ENCODE assay signal across 16 mouse cellular contexts in genomic region chr13:81171115-81171514, GRCm38 (mm10).
"Had no signal": no experiment of that assay in that cellular context is flagged by ENCODE, and none has a peak within 500 bp of the region (broad histone marks: within the 10 kb centered on the region; RNA-seq: fewer than 3 reads in every experiment).

No protein-coding gene starts in this region.

- DNase-seq: kidney, adult 2 months; kidney, postnatal 14 days; retina, postnatal 1 day; right cerebral cortex, postnatal 4 days; spleen, adult 18-20 months; thymus, postnatal 4 days had no signal

- H3K9ac ChIP-seq: kidney, embryonic 15.5 days; liver, embryonic 15.5 days; midbrain, embryonic 12.5 days; neural tube, embryonic 13.5 days had no signal

- H3K4me3 ChIP-seq: kidney, embryonic 15.5 days; left cerebral cortex, adult 2 months; limb, embryonic 10.5 days; liver, embryonic 15.5 days; midbrain, embryonic 12.5 days; neural tube, embryonic 13.5 days had no signal

- ATAC-seq: lung, postnatal 0 days; midbrain, embryonic 16.5 days had no signal

- H3K4me1 ChIP-seq: kidney, embryonic 15.5 days; limb, embryonic 10.5 days; liver, embryonic 15.5 days; midbrain, embryonic 12.5 days; neural tube, embryonic 13.5 days had no signal

- H3K27me3 ChIP-seq: kidney, embryonic 15.5 days; liver, embryonic 15.5 days; midbrain, embryonic 12.5 days; neural tube, embryonic 13.5 days had no signal

- H3K27ac ChIP-seq: kidney, embryonic 15.5 days; left cerebral cortex, adult 2 months; limb, embryonic 10.5 days; liver, embryonic 15.5 days; macrophage; midbrain, embryonic 12.5 days; neural tube, embryonic 13.5 days had no signal

- H3K36me3 ChIP-seq: kidney, embryonic 15.5 days; limb, embryonic 10.5 days; liver, embryonic 15.5 days; midbrain, embryonic 12.5 days; neural tube, embryonic 13.5 days had no signal

- H3K9me3 ChIP-seq: kidney, embryonic 15.5 days; limb, embryonic 10.5 days; liver, embryonic 15.5 days; midbrain, embryonic 12.5 days; neural tube, embryonic 13.5 days had no signal

- H3K4me2 ChIP-seq: kidney, embryonic 15.5 days; liver, embryonic 11.5 days; liver, embryonic 15.5 days; midbrain, embryonic 12.5 days; neural tube, embryonic 13.5 days had no signal
